Mouse (Mus musculus): ENCODE measurements around the gene Cutal. TPM values are rescaled to one million over a fixed set of nuclear protein-coding genes. Genes with fewer than 3 reads are reported as not detected.
A peak's percentile ranks its signal among the peaks of the same experiment; 100 is the strongest.

Gene Cutal
- polyA plus RNA-seq, 1 experiment from 2014 or later: 1.7 TPM

DNA sequence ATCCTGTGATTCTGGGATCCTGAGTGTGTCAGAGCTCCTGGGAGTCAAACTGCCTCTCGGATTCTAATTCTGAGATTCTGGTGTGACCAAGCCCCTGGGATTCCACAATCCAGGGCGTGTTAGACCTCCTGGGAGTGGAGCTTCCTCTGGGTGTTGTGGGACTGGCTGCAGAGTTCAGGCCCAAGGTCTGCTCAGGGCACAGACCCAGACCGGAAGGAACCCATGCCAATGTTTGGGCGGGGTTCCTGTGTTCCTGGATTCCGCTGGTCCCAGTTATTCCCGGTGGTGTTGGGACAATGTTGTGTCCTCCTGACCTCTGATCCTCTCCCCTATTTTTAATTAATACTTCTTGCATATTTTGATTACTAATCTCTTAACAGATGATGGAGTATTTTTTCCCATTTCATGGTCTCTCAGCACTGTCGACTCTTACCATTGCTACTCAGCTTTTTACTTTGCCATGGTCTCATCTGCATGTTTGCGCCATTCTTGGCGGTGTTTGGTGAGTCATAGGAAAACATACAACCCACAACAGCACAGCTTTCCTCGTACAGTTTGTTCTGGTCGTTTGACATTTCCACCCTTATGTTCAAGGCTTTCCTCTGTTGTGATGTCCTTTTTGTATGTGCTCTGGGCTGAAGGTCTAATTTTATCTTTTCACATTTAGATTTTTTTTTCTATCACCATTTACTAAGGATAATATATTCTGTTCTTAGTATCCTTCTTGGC, 30.8 kb upstream of the Cutal start:
- H3K27me3 ChIP-seq (replicated peaks): no peaks in the 10 kb centered on the region
- H3K27ac ChIP-seq: no peak overlapping the region
- H3K4me3 ChIP-seq (replicated peaks): no peak overlapping the region
- H3K9me3 ChIP-seq: no peaks in the 10 kb centered on the region
- no peaks in the 10 kb centered on the region for H3K4me1 ChIP-seq
- WGBS: 72% methylated on average over 11 of the region's 11 CpGs
- no peak overlapping the region for H3K9ac ChIP-seq
- no peak overlapping the region for H3K4me2 ChIP-seq
- no peak for ATAC-seq (ENCODE audit: insufficient read depth, low FRiP score, low read depth)
- no peaks in the 10 kb centered on the region for H3K36me3 ChIP-seq

DNA sequence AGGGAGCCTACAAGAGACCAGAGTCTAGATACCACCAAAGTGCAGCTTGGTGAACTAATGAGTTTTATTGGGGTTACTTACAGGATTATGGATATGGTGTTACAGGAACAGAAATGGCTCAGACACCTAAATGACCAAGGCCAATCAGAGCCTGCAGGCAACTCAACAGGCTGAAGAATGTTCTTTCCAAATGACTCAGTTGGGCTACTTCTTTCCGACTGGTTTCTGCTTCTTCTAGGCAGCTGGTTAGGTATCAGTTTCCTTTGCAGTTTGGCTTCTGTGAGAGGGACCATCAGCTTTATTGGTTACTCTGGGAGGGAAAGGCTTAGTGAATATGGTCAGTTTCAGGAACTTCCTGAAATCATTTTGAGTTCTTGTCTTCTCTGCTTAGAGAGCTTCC, 26.5 kb upstream of the Cutal start:
- Histone ChIP-seq H3K4me2 (no peak overlapping the region), H3K9me3 (no peaks in the 10 kb centered on the region), H3K4me1 (no peaks in the 10 kb centered on the region), H3K36me3 (peaks cover 5% of the 10 kb centered on the region), H3K27ac (no peak overlapping the region), H3K4me3 (replicated peaks) (no peak overlapping the region), H3K9ac (no peak overlapping the region), H3K27me3 (replicated peaks) (no peaks in the 10 kb centered on the region)
- ATAC-seq (ENCODE audit: insufficient read depth, low FRiP score, low read depth): no peak
- 94% methylated on average over 1 of the region's 1 CpGs for WGBS

GRCm38 (mm10) chr2:34855265-34855664, 18.9 kb upstream of the Cutal start:
- no peak overlapping the region for H3K27ac ChIP-seq
- H3K9me3 ChIP-seq: no peaks in the 10 kb centered on the region
- peaks cover 53% of the 10 kb centered on the region for H3K36me3 ChIP-seq
- H3K27me3 ChIP-seq (replicated peaks): no peaks in the 10 kb centered on the region
- no peak for ATAC-seq (ENCODE audit: insufficient read depth, low FRiP score, low read depth)
- H3K4me1 ChIP-seq: no peaks in the 10 kb centered on the region
- 91% methylated on average over 4 of the region's 4 CpGs for WGBS
- no peak overlapping the region for H3K4me3 ChIP-seq (replicated peaks)
- H3K4me2 ChIP-seq: no peak overlapping the region
- no peak overlapping the region for H3K9ac ChIP-seq

DNA sequence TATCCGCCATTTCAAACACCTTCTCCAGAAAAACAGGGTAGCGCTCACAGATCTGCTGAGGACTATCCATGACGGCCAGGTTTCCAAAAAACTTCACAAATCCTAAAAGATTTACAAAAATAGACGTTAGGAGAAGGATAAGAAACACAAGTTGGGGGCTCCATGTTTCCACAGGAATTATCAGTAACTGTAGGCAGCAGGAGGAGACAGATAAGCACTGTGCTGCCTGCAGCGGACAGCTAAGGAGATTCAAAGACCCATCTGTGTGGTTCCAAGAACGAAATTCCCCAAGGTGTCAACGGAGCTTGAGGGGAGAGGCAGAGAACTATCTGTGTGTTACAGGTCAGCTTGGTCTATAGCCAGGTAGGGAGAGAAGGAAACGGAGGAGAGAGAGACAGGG, 16.5 kb upstream of the Cutal start:
- Histone ChIP-seq H3K4me2 (no peak overlapping the region), H3K4me3 (replicated peaks) (no peak overlapping the region), H3K27me3 (replicated peaks) (no peaks in the 10 kb centered on the region), H3K4me1 (no peaks in the 10 kb centered on the region), H3K36me3 (peaks cover 57% of the 10 kb centered on the region), H3K9ac (no peak overlapping the region), H3K27ac (no peak overlapping the region), H3K9me3 (no peaks in the 10 kb centered on the region)
- no peak for ATAC-seq (ENCODE audit: insufficient read depth, low FRiP score, low read depth)
- WGBS: 86% methylated on average over 8 of the region's 8 CpGs

- H3K27ac ChIP-seq: no peak overlapping the region
- H3K4me2 ChIP-seq: peak overlapping the region; percentile 52
- H3K9me3 ChIP-seq: no peaks in the 10 kb centered on the region
- H3K36me3 ChIP-seq: peaks cover 12% of the 10 kb centered on the region
- 31% methylated on average over 5 of the region's 5 CpGs for WGBS
- H3K9ac ChIP-seq: peak overlapping the region; percentile 33; the same call in 1 of the 2 replicates
- no peak for ATAC-seq (ENCODE audit: insufficient read depth, low FRiP score, low read depth)
- H3K27me3 ChIP-seq (replicated peaks): no peaks in the 10 kb centered on the region
- peak overlapping the region; percentile 29 for H3K4me3 ChIP-seq (replicated peaks)
- peaks cover 18% of the 10 kb centered on the region; the same call in 1 of the 2 replicates for H3K4me1 ChIP-seq
Observed at GRCm38 (mm10) chr2:34869680-34870079, 4.5 kb upstream of the Cutal start.

DNA sequence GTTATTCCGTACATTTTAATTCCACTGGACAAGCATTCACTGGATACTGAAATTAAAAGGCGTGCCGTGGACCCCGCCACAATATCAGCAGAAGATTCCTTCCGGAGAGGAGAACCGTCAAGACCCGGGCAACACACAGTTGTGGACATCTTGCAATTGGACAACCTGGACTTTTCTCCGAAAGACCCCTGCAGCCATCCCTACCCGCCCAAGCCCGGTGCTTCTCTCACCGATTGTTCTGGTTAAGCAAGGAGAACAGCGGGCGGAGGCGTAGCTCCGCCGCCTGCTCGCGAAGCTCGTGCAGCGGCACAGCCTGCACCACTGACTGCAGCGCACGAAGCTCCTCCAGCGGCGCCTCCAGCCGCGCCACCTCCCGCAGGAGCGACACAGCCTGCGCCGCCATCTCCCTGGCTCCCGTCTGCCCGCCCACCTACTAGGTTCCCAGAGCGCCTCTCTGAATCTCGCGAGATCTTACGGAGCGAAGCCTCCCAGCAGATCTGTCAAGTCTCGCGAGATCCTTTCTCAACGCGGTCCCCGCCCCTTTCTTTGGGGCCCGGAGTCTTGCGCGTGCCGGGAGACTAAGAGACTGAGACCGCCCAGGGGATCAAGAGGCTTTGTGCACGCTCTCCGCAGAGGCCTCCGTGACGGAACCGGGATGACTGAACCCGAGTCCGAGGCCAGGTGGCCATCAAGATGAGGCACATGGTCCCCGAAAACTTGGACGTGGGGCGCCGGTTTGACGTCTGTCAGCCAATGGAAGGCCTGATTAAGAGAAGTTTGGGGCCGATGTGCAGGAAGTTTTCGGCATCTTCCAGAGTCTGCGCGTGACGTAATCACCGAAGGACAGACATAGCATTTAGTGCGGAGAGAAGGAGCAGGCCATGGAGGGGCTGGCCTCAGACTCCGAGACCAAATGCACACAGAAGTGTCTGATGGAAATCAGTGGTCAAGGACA, 3.4 kb upstream of the Cutal start:
- Histone ChIP-seq H3K27me3 (replicated peaks) (no peaks in the 10 kb centered on the region), H3K27ac (peak overlapping the region; percentile 96), H3K9ac (peak overlapping the region; percentile 99), H3K4me3 (replicated peaks) (peak overlapping the region; percentile 92), H3K4me2 (peak overlapping the region; percentile 69), H3K36me3 (peaks cover under 1% of the 10 kb centered on the region; the same call in 1 of the 2 replicates), H3K9me3 (no peaks in the 10 kb centered on the region), H3K4me1 (peaks cover 18% of the 10 kb centered on the region; the same call in 1 of the 2 replicates)
- ATAC-seq (ENCODE audit: insufficient read depth, low FRiP score, low read depth): peak; percentile 92
- WGBS: under 1% methylated on average over 67 of the region's 67 CpGs

- Histone ChIP-seq H3K9ac (no peak within 1 kb of the TSS), H3K27ac (no peak within 1 kb of the TSS), H3K27me3 (replicated peaks) (0 out of 2 replicates have a peak, but pooled peaks cover 3% of the 10 kb centered on the region), H3K9me3 (no peaks in the 10 kb centered on the region), H3K4me3 (replicated peaks) (peak within 1 kb of the TSS; percentile 28), H3K36me3 (no peaks in the 10 kb centered on the region), H3K4me2 (peak within 1 kb of the TSS; percentile 49), H3K4me1 (peaks cover 10% of the 10 kb centered on the region; the same call in 1 of the 2 replicates)
- ATAC-seq (ENCODE audit: insufficient read depth, low FRiP score, low read depth): no peak
- 16% methylated on average over 8 of the region's 8 CpGs for WGBS
Observed at GRCm38 (mm10) chr2:34874816-34875345, 685 bp downstream of the Cutal start, which contains the start of gene Psmd5. Gene Psmd5, minus strand, starts transcription at chr2:34874968.

DNA sequence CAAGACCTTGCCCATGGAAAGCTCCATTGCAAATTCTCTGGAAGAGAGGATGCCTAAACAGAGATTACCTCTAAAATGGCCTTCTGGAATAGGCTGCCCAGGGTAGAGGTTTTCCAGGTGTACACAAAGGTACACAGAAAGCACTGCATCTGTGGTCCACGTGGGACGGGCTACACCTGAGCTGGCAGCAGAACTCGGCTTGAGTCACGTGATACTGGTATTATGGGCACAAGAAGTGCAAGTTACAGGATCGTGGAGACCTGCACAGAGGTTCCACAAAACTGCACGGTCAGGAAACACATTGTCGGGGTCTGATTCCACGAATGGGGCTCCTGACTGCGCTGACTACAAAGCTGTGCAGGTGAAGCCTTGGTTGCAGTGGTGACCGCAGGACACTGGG, 5.9 kb downstream of the Cutal start:
- ATAC-seq (ENCODE audit: insufficient read depth, low FRiP score, low read depth): no peak
- Histone ChIP-seq H3K4me2 (no peak overlapping the region), H3K4me3 (replicated peaks) (no peak overlapping the region), H3K27me3 (replicated peaks) (0 out of 2 replicates have a peak, but pooled peaks cover 3% of the 10 kb centered on the region), H3K9me3 (no peaks in the 10 kb centered on the region), H3K27ac (no peak overlapping the region), H3K4me1 (no peaks in the 10 kb centered on the region), H3K9ac (no peak overlapping the region), H3K36me3 (no peaks in the 10 kb centered on the region)
- 79% methylated on average over 10 of the region's 10 CpGs for WGBS

DNA sequence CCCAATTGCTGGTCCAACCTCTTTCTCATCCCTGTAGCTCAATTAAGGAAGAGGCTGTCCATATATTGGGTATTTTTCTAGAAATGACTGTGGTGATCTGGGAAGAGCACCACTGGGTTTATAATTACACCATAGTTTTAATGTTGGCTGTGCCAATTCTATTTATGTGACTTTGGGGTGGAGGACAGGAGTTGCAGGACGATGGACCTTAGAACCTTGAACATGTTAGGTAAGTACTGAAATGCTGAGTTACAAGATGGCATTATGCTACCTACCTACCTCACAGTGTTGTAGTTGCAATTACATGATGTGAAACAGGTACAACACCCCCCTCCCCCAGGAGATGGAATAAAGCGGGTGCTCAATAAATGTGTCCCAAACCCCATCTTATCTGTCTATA, 8.6 kb downstream of the Cutal start:
- Histone ChIP-seq H3K27me3 (replicated peaks) (no peaks in the 10 kb centered on the region), H3K4me1 (no peaks in the 10 kb centered on the region), H3K4me3 (replicated peaks) (no peak overlapping the region), H3K36me3 (no peaks in the 10 kb centered on the region), H3K9ac (no peak overlapping the region), H3K27ac (no peak overlapping the region), H3K9me3 (no peaks in the 10 kb centered on the region), H3K4me2 (no peak overlapping the region)
- no peak for ATAC-seq (ENCODE audit: insufficient read depth, low FRiP score, low read depth)
- 81% methylated on average over 2 of the region's 2 CpGs for WGBS

- H3K9ac ChIP-seq: no peak overlapping the region
- H3K9me3 ChIP-seq: no peaks in the 10 kb centered on the region
- H3K36me3 ChIP-seq: no peaks in the 10 kb centered on the region
- no peak overlapping the region for H3K27ac ChIP-seq
- ATAC-seq (ENCODE audit: insufficient read depth, low FRiP score, low read depth): no peak
- 37% methylated on average over 5 of the region's 5 CpGs for WGBS
- H3K4me3 ChIP-seq (replicated peaks): no peak overlapping the region
- no peaks in the 10 kb centered on the region for H3K27me3 ChIP-seq (replicated peaks)
- H3K4me1 ChIP-seq: no peaks in the 10 kb centered on the region
- no peak overlapping the region for H3K4me2 ChIP-seq
Observed at GRCm38 (mm10) chr2:34883190-34883589, 9.0 kb downstream of the Cutal start.

DNA sequence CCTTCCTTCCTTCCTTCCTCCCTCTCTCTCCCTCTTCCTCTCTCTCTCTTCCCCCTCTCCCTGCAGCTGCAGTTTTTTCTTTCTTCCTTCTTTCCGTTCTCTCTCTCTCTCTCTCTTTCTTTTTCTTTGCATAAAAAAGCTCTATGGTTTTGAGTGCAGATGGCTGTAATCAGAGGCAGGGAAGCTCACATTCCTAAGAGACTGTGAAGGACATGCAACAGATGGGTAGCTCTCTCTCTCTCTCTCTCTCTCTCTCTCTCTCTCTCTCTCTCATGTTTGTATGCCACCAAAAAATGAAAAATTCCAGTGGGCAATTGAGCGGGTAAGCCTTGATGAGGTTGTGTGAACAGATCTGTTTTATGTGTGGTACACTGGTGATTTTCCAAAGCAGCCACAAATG, 10.0 kb downstream of the Cutal start:
- no peaks in the 10 kb centered on the region for H3K36me3 ChIP-seq
- H3K9me3 ChIP-seq: no peaks in the 10 kb centered on the region
- no peak overlapping the region for H3K9ac ChIP-seq
- ATAC-seq (ENCODE audit: insufficient read depth, low FRiP score, low read depth): no peak
- H3K27me3 ChIP-seq (replicated peaks): no peaks in the 10 kb centered on the region
- H3K4me1 ChIP-seq: no peaks in the 10 kb centered on the region
- no peak overlapping the region for H3K27ac ChIP-seq
- H3K4me3 ChIP-seq (replicated peaks): no peak overlapping the region
- H3K4me2 ChIP-seq: no peak overlapping the region
- WGBS: 73% methylated on average over 2 of the region's 2 CpGs

GRCm38 (mm10) chr2:34893950-34894349, 19.8 kb downstream of the Cutal start:
- no peaks in the 10 kb centered on the region for H3K4me1 ChIP-seq
- H3K9me3 ChIP-seq: no peaks in the 10 kb centered on the region
- WGBS: 67% methylated on average over 5 of the region's 5 CpGs
- no peak overlapping the region for H3K9ac ChIP-seq
- H3K36me3 ChIP-seq: no peaks in the 10 kb centered on the region
- no peak overlapping the region for H3K4me2 ChIP-seq
- H3K27ac ChIP-seq: no peak overlapping the region
- H3K27me3 ChIP-seq (replicated peaks): no peaks in the 10 kb centered on the region
- H3K4me3 ChIP-seq (replicated peaks): no peak overlapping the region
- no peak for ATAC-seq (ENCODE audit: insufficient read depth, low FRiP score, low read depth)
